Mouse (Mus musculus): ENCODE measurements around the gene Pcsk2.
A peak's percentile ranks its signal among the peaks of the same experiment; 100 is the strongest.

Gene Pcsk2

DNA sequence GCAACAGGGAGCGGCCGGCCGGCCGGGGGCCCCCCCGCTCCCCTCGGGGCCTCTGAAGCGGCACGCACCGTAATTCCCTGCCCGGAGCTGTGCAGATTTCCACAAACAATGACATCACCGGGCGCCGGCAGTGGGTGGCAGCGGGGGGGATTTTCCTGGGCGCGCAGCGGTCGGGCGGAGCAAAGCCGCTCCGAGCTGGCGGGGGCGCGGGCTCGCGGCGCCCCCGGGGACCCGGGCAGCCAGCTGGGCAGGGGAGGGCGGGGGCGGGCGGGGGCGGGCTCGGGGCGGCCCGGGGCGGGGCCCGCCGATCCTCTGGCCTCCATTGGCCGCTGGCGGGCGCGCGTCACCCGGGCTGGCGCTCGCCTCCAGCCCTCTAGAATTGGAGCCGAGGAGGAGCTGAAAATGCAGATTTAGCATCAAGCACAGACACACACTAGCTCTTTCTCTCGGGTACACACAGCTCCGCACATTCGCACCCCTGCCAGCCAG, at the start of gene Pcsk2:
Gene Pcsk2, plus strand, starts transcription at position 399 of the 489 bp plus-strand sequence.
- peak; percentile 5 for DNase-seq

DNA sequence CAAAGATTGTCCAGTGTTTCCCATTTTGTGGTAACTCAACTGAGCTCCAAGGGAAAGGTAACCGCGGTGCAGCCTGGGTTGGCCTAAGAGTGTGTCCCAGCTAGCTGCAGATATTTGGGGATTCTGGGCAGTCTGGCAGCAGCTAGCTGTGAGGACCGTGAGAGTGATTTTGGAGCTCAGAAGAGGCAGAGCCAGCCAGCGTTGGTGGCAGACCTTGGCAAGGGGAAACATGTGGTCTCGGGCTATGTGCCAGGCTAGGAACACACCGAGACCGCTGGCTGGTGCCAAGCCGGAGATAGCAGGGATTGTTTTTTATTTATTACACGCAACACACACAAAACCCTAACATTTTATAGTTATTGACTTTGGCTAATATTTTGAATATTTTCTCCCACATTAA, 45.1 kb upstream of the Pcsk2 start:
- DNase-seq, result no peak

DNA sequence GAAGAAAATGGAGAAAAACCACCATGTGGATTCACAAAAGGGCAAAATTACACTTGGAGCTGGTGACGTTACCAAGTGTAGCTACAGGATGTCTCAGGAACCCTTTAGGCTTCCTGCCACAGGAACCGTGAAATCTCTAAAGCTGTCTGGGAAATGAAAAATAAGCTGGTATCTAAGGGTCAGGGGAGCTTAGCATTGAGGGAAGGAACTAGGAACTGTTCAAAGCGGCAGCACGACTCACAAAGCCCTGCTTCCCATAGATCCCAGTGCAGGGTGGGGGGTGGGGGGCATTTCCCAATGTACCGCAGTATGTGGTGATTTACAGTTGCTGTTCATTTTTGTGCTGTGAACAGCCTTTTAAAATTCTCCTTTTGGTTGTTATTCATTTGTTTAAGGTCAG, 44.2 kb upstream of the Pcsk2 start:
- no peak for DNase-seq

DNA sequence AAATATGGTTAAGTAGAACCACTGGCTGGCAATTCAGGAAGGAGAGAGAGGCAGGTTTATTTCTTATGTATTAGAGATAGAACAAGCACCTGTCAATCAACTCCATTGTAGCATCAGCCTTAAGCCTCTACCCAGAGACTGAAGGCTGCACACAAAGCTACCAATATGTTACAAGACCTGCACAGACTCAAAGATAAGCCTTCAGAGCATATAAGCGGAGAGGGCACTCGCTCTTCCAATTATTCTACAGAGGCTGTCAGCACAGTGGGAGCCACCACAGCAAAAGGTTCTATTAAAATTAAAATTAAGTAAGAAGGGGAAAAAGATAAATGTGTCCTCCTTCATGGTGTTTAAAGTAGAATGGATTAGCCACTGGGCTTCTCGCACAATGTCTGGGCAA, 43.8 kb upstream of the Pcsk2 start:
- no peak for DNase-seq

DNA sequence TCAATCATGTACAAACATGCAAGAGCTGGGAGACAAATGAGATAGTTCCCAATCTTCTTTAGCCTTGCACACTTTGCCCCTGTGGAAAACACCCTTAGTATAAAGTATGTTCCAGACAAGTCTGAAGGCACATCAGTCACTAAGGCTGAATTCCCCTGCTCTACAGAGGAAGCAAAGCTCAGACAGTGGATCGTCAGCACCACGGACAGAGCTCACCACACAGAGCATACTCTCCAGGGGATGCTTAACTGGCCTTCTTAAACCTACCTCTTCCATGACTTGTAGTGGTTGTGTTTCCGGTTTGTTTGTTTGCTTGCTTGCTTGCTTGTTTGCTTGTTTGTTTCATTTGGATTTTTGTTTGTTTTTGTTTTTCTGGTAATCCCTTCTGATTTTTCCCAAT, 9.5 kb upstream of the Pcsk2 start:
- peak; percentile 6 for DNase-seq

DNA sequence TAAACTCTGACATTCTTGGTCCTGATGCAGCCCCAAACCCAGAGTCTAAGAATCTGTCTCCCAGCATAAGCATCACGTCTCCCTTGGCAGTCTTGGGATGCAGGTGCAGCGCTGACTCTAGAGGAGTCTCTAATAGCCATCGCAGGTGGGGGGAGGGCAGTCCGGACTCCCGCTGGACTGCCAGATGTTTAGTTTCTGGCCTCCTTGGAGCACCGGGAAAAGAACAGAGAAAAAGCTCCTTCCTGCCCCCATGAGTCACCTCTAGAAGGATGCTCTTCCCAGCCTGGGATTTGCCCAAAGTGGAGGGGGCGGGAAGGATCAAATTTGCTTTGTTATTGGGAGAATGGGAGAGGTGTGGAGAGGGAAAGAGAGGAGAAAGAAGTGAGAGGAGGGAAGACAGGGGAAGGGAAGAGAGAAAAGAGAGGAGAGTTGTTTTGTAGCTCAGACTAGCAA, 631 bp upstream of the Pcsk2 start:
- DNase-seq, result no peak

DNA sequence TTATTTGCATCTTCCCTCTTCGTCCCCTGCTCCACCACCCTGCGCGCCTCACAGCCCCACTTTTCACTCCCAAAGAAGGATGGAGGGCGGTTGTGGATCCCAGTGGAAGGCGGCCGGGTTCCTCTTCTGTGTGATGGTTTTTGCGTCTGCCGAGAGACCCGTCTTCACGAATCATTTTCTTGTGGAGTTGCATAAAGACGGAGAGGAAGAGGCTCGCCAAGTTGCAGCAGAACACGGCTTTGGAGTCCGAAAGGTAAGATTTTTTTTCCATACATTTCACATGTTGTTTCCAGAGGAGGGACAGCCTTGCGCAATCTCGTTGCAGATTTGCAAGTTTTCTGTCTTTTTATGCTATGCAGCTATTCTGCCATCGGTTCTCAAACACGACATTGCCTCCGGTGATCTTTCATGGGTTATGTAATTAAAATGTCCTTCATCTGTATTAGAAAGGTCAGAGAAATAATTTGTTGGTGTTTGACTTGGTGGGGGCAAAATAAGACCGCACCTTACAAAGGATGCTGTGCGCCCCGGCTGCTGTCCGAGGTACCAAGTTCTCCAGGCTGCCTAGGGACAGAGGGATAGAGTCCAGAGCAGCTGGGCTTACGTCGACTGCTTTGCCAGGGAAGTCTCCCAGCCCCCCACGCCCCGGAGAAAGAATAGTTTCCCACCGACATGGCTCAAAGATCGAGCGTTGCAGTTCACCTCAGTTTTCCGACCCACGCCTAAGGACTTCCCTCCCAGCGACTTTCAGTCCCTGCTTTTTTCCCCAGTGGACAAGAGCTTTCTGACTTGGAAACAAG, 656 bp downstream of the Pcsk2 start:
- no peak for DNase-seq

DNA sequence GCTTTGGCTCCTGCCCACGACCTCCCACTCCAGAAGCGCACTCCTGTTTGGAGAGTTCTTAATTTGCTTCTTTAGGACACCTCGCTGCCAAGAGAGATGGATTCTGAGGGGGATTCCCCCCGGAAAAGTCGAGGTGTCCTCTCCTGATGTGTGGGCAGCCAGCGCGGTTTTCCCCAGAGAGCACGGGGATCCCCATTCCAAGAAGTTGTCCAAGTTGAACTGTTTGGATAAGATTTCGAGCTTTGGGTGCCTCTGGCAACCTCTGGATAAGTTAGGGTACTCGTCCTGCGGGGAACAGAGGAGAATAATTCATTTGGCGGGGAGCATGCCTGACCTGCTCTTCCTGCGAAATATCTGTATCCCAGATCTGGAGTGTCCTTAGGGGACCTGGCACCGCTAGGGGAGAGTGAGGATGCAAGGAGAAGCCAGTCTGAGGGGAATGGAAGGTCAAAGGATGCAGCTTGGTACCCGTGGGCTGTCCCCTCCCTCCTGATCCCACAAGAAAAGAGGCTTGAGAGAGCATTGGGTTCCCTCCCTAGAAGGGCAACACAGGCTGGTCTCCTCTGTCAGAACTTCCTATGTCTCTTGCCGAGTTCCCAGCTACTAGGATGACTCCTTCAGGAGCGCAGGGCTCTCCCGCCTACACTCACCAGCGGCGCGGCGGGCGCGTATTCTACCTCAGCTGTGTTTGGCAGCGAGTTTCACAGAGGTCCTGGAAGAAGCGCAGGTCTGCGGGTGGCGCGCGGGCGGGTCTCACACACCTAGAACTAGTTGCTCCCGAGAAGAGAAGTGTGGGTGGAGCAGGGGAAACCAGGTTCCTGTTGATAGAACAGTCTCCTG, 1.5 kb downstream of the Pcsk2 start:
- DNase-seq, result no peak

DNA sequence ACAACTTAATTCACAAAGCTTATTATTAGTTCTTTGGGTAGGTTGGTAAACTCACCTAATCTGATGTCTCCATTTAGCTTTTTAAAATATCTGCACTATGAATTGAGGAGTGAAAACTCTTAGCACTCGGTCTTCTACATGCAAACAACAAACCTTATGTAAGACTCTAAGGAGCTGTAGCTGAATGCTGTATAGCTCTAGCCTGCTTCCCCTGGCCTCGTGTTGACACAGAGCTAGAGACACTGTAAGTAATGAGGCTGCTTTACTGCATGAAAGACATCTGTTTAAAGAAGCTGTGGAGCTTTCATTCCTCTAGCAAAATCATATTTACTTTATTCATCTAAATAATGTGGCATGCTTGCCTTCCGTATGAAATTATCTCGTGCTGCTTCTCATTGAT, 14.4 kb downstream of the Pcsk2 start:
- DNase-seq, result no peak

DNA sequence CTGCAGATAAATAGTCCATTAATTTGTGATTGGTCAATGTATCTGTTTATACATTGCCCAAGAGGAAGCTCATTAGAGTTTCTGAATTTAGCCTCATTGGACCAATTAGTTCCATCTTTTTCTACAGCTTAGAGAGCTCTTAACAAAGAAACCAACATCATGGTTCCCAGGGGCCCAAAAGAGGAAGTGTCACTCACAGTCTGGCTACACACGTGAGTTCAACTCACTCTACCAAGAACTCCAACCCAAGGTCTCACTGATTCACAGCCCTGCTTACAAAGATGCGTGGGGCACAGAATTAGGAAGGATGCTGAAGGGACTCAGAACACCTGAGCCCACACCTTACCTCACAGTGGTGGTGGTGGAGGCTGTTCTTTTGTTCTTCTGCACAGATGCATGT, 19.1 kb downstream of the Pcsk2 start:
- DNase-seq, result no peak

DNA sequence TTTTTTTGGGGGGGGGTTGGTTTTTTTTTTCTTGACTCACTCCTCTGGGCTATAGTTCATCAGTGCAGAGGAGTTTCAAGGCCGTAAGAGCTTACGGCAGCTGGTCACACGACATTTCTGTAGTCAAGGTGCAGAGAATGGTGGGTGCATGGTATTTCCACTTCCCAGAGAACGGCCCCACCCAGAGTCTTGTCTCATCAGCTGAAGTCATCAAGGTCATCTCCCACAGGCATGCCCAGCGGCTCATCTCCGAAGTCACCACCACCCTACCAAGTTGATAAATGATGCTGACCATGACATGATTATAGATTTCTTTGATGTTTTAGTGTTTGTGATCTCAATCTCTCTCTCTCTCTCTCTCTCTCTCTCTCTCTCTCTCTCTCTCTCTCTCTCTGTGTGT, 20.0 kb downstream of the Pcsk2 start:
- DNase-seq, result no peak

DNA sequence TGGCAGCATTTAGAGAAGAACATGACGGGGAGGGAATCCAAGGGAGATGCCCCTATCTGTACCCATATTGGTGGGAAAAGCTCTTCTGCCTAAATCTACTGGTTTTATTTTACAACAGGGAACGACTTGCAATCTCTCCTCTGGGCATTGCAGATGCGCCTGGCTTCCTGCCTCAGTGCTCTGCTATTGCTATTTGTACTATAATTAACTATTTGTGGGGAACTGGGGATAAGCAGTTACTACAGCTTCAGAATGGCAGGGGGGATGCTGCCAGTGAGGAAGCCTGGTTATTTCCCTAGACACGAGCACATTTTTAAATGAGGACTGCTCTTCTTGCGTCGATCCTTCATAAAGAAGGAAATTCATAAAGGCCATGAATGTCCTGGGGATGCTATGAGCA, 39.4 kb downstream of the Pcsk2 start:
- no peak for DNase-seq

DNA sequence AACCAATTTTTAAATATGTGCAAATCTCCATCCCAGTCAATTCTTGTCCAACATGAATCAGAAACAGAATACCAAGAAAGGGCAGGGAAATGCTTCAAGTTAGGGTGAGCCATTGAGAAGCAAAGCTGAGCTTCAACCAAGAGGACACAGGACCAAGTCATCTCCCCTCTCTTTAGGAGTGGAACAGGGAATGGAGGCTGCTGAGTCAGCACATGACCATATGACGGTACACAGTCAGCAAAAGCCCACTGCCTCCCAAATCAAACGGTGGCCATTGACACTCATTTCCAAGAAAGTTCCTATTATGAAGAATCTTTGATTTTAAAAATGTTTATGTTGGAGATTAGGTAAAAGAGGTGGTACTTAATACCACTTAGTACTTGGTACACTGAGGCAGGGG, 44.4 kb downstream of the Pcsk2 start:
- DNase-seq, result no peak

DNA sequence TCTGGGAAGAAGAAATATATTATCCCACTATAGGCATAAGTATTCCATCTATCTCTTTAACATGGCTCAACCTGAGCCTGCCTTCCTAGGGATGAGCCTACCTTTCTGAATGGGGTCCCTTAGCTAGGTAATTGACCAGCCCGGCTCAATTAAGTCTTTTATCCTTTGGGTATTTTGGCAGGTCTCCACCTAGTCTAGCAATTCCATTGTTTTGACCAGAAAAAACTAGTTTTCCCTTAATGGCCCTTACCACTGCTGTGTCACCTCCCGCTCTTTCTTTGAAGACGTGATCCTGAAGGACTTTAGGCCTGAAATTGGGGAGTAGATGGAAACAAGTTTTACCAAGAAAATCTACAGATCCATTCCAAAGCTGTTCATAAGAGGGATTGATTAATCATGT, 57.1 kb downstream of the Pcsk2 start:
- no peak for DNase-seq

DNA sequence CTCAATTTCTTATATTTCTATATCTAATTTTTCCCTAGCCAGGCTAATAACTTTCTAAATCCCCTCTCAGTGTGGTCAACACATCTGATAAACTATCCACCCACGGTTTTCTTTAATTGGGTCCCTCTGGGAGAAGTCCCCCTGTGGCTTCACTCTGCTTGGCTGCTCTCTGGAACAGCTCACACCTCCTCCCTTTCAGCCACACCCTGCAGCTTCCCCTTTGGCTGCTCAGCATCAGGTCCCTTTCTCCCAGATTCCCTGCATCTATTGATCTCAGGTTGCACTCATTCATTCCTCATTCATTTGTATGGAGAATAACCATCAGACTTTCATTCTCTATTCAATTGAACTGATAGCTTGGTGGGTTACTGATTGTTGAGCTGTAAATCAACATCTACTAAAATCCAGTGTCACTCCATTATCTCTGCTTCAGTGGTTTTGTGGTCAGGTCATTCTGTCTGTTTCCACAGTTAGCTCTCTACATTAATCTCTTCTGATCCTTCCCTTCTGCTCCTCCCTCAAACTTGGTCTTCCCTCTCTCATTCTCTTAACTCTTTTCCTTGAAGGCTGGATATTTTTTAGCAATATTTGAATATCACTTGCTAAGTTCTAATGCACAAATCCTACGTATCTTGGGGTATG, 58.0 kb downstream of the Pcsk2 start:
- no peak for DNase-seq

DNA sequence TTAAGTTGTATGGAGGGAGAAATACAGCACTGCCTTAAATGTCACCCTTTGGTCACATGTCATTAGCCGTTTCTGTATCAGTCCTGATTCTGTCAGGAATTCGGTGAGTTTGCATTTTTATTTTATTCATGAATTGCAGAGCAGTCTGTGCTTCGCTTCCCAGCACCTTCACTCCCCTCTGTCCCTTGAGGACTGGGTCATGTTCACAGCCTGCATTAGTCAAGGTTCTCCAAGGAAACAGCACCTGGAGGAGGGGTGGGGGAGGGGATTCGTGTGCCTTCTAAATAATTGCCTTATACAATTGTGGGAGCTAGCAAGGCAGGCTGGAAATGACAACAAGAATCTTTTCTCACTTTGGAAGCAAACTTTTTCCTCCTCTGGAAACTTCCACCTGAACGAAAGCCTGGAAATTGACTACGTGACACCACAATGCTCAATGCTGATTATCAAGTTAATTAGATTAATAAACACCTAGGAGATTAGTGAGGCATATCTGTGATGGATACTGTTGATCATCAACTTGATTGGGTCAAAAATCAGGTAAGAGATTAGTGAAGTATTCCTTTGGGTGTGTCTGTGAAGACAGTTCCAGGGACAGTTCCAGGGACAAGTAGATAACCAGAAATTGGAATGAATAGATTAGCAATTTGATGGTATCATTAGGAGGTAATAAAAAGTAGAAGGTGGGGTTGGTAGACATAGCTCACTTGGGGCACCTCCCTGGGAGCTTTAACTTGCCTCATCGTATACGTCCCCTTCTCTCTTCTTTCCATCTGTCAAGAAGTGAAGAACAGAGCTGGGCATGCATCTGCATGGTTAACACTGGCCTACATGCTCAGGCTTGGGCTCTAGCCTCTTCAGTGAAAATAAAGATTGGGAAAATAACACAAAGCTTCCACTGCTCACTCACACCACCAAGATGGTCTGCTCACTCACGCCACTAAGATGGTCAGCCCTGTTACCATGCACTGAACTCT, 64.7 kb downstream of the Pcsk2 start:
- DNase-seq, result no peak

DNA sequence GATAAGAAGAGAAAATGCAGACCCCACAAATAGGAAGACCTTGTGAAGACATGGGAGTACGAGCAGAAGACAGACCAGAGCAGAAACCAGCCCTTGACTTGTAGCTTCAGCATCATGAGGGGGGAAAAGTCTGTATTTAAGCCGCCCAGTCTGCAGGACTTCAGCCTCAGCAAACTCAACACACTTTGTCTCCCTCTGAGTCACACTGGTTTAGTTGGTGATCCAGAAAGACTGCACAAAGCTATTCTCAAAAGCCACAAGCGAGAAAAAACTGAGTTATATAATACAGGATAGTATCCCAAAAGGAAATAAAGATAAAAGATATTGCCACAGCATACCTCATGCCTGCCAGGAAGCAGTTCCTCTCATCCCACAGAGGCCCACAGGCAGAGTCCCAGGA, 67.5 kb downstream of the Pcsk2 start:
- DNase-seq, result no peak

DNA sequence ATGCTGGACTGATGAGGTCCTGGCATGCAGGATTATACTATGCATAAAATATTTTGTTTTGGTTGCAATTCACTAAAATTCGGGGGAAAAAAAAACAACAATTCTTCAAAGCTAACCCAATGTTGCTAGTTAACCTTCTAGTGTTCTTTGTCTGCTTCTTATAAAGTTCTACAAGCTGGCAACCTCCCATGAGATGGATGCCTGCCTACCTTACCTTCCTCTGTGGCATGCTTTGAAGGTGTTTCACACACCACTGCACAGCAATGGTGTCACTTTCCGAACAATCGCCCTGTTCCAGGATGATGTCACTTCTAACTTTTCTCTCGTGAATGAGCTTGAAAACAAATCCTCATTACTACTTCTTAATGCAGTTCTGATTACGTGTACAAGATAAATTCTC, 68.8 kb downstream of the Pcsk2 start:
- no peak for DNase-seq

DNA sequence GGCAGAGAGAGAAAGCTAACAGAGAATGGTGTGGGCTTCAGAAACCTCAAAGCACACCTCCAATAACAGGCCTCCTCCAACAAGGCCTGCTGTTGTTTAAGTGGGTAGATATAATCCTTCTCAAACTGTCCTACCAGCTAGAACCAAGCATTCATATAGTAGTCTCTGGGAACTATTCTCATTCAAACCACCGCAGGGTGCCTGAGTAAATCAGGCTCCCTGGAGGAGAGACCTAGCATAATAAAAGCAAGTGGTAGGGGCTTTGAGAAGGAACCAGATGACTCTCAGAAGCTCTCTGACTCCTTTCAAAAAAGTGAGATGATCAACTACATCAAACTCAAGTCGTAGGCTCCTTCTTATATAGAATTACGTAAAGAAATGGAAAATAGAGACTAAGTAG, 75.0 kb downstream of the Pcsk2 start:
- DNase-seq, result no peak

DNA sequence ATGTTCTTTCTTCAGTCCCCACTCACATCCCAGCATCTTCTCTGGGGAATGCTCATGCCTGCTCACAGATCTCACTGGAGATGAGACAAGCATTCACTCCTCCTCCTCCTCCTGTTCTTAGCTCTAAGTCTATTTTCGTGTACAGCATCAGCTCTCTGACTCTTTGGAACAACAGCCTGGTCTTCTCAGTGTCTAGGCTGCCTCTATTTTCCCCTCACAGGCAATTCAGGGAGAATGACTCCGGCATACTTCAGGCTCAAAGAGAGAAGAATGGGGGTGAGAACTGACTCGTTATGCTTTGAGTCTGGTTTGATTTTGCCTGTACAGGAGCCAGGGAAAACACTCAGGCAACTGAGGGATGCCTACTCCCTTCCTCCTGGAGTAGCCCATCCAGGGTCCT, 78.0 kb downstream of the Pcsk2 start:
- no peak for DNase-seq

DNA sequence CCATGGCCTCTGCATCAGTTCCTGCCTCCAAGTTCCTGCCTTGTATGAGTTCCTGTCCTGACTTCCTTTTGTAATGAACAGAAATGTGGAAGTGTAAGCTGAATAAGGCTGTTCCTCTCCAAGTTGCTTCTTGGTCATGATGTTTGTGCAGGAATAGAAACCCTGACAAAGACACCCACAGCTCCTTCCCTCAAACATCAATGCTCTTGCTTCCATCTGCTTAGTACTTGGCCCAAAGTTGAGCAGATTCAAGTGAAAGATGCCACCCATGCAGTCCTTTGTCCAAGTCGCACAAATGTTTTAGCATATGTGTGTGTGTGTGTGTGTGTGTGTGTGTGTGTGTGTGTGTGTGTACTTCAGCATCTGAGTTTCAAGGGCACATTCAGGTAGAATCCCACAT, 97.3 kb downstream of the Pcsk2 start:
- no peak for DNase-seq

DNA sequence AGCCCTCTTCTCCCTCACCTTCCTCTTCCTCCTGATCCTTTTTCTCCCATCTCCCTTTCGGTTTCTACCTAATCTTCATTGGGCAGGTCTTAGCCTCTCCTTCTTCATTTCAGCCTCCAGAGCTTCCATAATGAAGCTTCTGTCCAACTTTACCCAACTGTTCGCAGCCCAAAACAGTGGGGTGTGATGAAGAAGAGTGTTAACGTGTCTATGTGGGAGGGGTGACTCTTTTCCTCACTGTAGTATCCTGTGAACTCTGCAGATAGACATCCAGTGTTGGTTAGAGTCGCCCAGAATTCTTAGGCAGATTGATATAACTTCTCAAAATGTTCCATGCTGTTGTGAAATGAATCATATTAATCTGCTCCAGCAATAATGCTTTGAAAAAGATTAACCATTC, 98.4 kb downstream of the Pcsk2 start:
- no peak for DNase-seq
